Mouse (Mus musculus) CH12.LX (cell line): ENCODE data around the gene Pnpla6. TPM values are rescaled to one million over a fixed set of nuclear protein-coding genes. Genes with fewer than 3 reads are reported as not detected.

Source experiments
- DNase-seq: peaks from one replicate; pipeline ENCODE4 v3.0.0-alpha.2; 2013; ENCODE audit errors: extremely low read depth
- H3K27ac ChIP-seq: 2 replicates; pipeline ENCODE4 v1.5.1; 2012; ENCODE audit warnings: low read depth, mild to moderate bottlenecking, control low read depth, moderate library complexity; ENCODE audit not compliant: insufficient read depth
- H3K27me3 ChIP-seq: replicated peaks from 2 replicates; pipeline ENCODE3; 2012; ENCODE audit warnings: inconsistent platforms
- H3K36me3 ChIP-seq, 2 experiments: replicated peaks in 1 of 2; 2 replicates each; pipeline versions ENCODE3 to v1.6.1; 2012; ENCODE audit warnings: inconsistent platforms in 1 of 2, low read length in 1 of 2, mild to moderate bottlenecking in 1 of 2, mixed read lengths in 1 of 2, moderate library complexity in 1 of 2; ENCODE audit not compliant: control insufficient read depth in 1 of 2, insufficient read depth in 1 of 2
- H3K4me1 ChIP-seq, 2 experiments: 2 replicates each; pipeline ENCODE4 v1.6.1; 2012; ENCODE audit warnings: inconsistent platforms in 1 of 2, moderate library complexity in 1 of 2; ENCODE audit not compliant: insufficient read depth in 2 of 2, control insufficient read depth in 1 of 2
- H3K4me2 ChIP-seq: 2 replicates; pipeline ENCODE4 v1.6.1; 2012; ENCODE audit warnings: low read depth, mild to moderate bottlenecking, control low read depth; ENCODE audit not compliant: poor library complexity, insufficient read depth, severe bottlenecking
- H3K4me3 ChIP-seq, 3 experiments: fragments of 150-350 bp in 1 of 3; sonication (generic) in 1 of 3; replicated peaks in 1 of 3; 2 replicates each; pipeline versions ENCODE3 to v1.5.1; 2011 to 2012; ENCODE audit warnings: low read depth in 2 of 3, low read length in 2 of 3, mild to moderate bottlenecking in 2 of 3, moderate library complexity in 2 of 3, control low read depth in 1 of 3, improper control_type of control experiment in 1 of 3, inconsistent platforms in 1 of 3, mixed read lengths in 1 of 3; ENCODE audit not compliant: poor library complexity in 1 of 3
- H3K79me2 ChIP-seq: replicated peaks from 2 replicates; pipeline ENCODE4 v1.6.1; 2012; ENCODE audit warnings: mild to moderate bottlenecking, moderate library complexity; ENCODE audit not compliant: control insufficient read depth, poor library complexity, insufficient read depth, severe bottlenecking; ENCODE audit errors: extremely low read depth
- H3K9ac ChIP-seq: 2 replicates; pipeline ENCODE4 v1.6.1; 2012; ENCODE audit warnings: low read depth, mild to moderate bottlenecking, control low read depth, moderate library complexity; ENCODE audit not compliant: insufficient read depth
- H3K9me3 ChIP-seq: replicated peaks from 2 replicates; pipeline ENCODE3; 2012; ENCODE audit warnings: low read length, inconsistent platforms, mixed read lengths
- ETS1 ChIP-seq: conservative IDR thresholded peaks from 2 replicates; pipeline ENCODE4 v1.6.1; 2012; ENCODE audit warnings: low read depth, mild to moderate bottlenecking, inconsistent platforms, low read length, improper control_type of control experiment, moderate library complexity
- HCFC1 ChIP-seq: IDR thresholded peaks from 2 replicates; pipeline ENCODE4 v1.6.1; 2012; ENCODE audit warnings: low read depth, mild to moderate bottlenecking, inconsistent platforms, low read length, improper control_type of control experiment
- JUN ChIP-seq: IDR thresholded peaks from 2 replicates; pipeline ENCODE4 v1.6.1; 2011; ENCODE audit warnings: low read depth, mild to moderate bottlenecking, low read length, improper control_type of control experiment, moderate library complexity; ENCODE audit not compliant: insufficient read depth
- KAT2A ChIP-seq: IDR thresholded peaks from 2 replicates; pipeline ENCODE4 v1.6.1; 2012; ENCODE audit warnings: low read length, improper control_type of control experiment, inconsistent platforms; ENCODE audit not compliant: insufficient replicate concordance
- MAFK ChIP-seq: IDR thresholded peaks from 2 replicates; pipeline ENCODE4 v1.6.1; 2011; ENCODE audit warnings: low read length, improper control_type of control experiment; ENCODE audit not compliant: insufficient replicate concordance
- MXI1 ChIP-seq: IDR thresholded peaks from 2 replicates; pipeline ENCODE4 v1.6.1; 2011; ENCODE audit warnings: mild to moderate bottlenecking, low read depth, low read length, improper control_type of control experiment
- POLR2AphosphoS2 ChIP-seq: IDR thresholded peaks from 2 replicates; pipeline ENCODE4 v1.6.1; 2011; ENCODE audit warnings: low read depth, low read length, improper control_type of control experiment
- RCOR1 ChIP-seq: conservative IDR thresholded peaks from 2 replicates; pipeline ENCODE4 v1.6.1; 2012; ENCODE audit warnings: low read depth, mild to moderate bottlenecking, inconsistent platforms, low read length, improper control_type of control experiment
- TBP ChIP-seq: conservative IDR thresholded peaks from 2 replicates; pipeline ENCODE4 v1.6.1; 2011; ENCODE audit warnings: low read depth, low read length, improper control_type of control experiment
- USF1 ChIP-seq: IDR thresholded peaks from 2 replicates; pipeline ENCODE4 v1.6.1; 2014; ENCODE audit warnings: low read depth, mild to moderate bottlenecking, inconsistent platforms, low read length, improper control_type of control experiment
- ZC3H11A ChIP-seq: IDR thresholded peaks from 2 replicates; pipeline ENCODE4 v1.6.1; 2012; ENCODE audit warnings: low read depth, mild to moderate bottlenecking, inconsistent platforms, low read length, improper control_type of control experiment
- ZKSCAN1 ChIP-seq: IDR thresholded peaks from 2 replicates; pipeline ENCODE4 v1.6.1; 2012; ENCODE audit warnings: low read depth, inconsistent platforms, low read length, improper control_type of control experiment, borderline replicate concordance
- ZMIZ1 ChIP-seq: IDR thresholded peaks from 2 replicates; pipeline ENCODE4 v1.6.1; 2012; ENCODE audit warnings: low read depth, mild to moderate bottlenecking, inconsistent platforms, low read length, improper control_type of control experiment
- dilution Hi-C: fragments of 300-500 bp; cut with MboI; formaldehyde crosslinking; loops from 2 replicates; pipeline ENCODE4 v1.14.3; 2020; ENCODE audit warnings: low sequenced_read_pairs; ENCODE audit not compliant: extremely low pct_unique_long_range_greater_than_20kb, extremely low pct_ligation_motif_present
- in situ Hi-C: fragments of 300-500 bp; cut with MboI; formaldehyde crosslinking; loops from 3 replicates; pipeline ENCODE4 v1.14.3; 2019; ENCODE audit warnings: low sequenced_read_pairs, low pct_ligation_motif_present, low pct_unique_long_range_greater_than_20kb, mixed read lengths
- polyA plus RNA-seq: library from polyadenylated mRNA; unstranded; fragments of >175 nt; gene quantifications from 2 replicates; pipeline ENCODE4 v1.2.1, GENCODE M21; 2012; ENCODE audit warnings: low read depth; ENCODE audit not compliant: insufficient read length
- total RNA-seq, 2 experiments: library from RNA; depleted of rRNA; stranded (reverse); fragments of 300-350 nt in 1 of 2; fragments of >200 nt in 1 of 2; gene quantifications; 2 replicates each; pipeline ENCODE4 v1.2.3; 2012 to 2014

The Pnpla6 gene
- total and polyA plus RNA-seq, 3 experiments: 12.5 to 39.8 (median 29.6) TPM

GRCm38 (mm10) chr8:3507979-3508754 is 7.0 kb upstream of the Pnpla6 start:
- no peaks in the 10 kb centered on the region for H3K9me3 ChIP-seq
- DNase-seq: no peak
- no peak overlapping the region for H3K9ac ChIP-seq
- H3K4me1 ChIP-seq: no peaks in the 10 kb centered on the region
- H3K79me2 ChIP-seq: no peaks in the 10 kb centered on the region
- in situ Hi-C loops: no loop called here
- H3K4me3 ChIP-seq: no peak overlapping the region
- H3K27ac ChIP-seq: no peak overlapping the region
- dilution Hi-C loops: no loop called here
- peaks cover 40 to 86% of the 10 kb centered on the region in 2 experiments for H3K36me3 ChIP-seq
- TF ChIP-seq ZC3H11A (no peak), ZKSCAN1 (no peak), ETS1 (no peak), TBP (no peak), USF1 (no peak), RCOR1 (no peak), POLR2AphosphoS2 (no peak), HCFC1 (no peak)
- H3K27me3 ChIP-seq: no peaks in the 10 kb centered on the region
- no peak overlapping the region for H3K4me2 ChIP-seq

GRCm38 (mm10) chr8:3514681-3515247 is 420 bp upstream of the Pnpla6 start:
- peaks cover 3% of the 10 kb centered on the region; the same call in 1 of the 2 replicates for H3K79me2 ChIP-seq
- peak overlapping the region; percentile 47; the same call in 1 of the 2 replicates for H3K4me2 ChIP-seq
- no peak for DNase-seq
- dilution Hi-C loops: no loop called here
- H3K9ac ChIP-seq: no peak overlapping the region
- H3K4me1 ChIP-seq: peaks cover 2 to 15% of the 10 kb centered on the region in 2 experiments; a peak in 2 of 4 replicates
- no peaks in the 10 kb centered on the region for H3K27me3 ChIP-seq
- H3K4me3 ChIP-seq: no peak overlapping the region
- in situ Hi-C loops: no loop called here
- H3K36me3 ChIP-seq: peaks cover 32 to 60% of the 10 kb centered on the region in 2 experiments
- no peak overlapping the region for H3K27ac ChIP-seq
- TF ChIP-seq KAT2A (no peak), JUN (no peak), MAFK (no peak), MXI1 (no peak), ZMIZ1 (no peak)
- TF ChIP-seq, all 38 proteins: peak for 0
- no peaks in the 10 kb centered on the region for H3K9me3 ChIP-seq
